Mouse (Mus musculus) splenic B cell, adult 2 months (primary cell): ENCODE data around the gene Sulf2.

Experiments
- DNase-seq: peaks from one replicate; pipeline ENCODE4 v3.0.0-alpha.2; 2011; ENCODE audit warnings: low read depth, low spot score
- H3K27me3 ChIP-seq: 2 replicates; pipeline ENCODE4 v1.6.1; 2012; ENCODE audit warnings: mild to moderate bottlenecking, low read length, moderate library complexity, mixed read lengths; ENCODE audit not compliant: control insufficient read depth, poor library complexity, insufficient read depth, severe bottlenecking
- H3K36me3 ChIP-seq: 2 replicates; pipeline ENCODE4 v1.6.1; 2012; ENCODE audit warnings: mild to moderate bottlenecking, low read length, moderate library complexity, mixed read lengths; ENCODE audit not compliant: control insufficient read depth, poor library complexity, insufficient read depth, severe bottlenecking

Gene Sulf2

DNA sequence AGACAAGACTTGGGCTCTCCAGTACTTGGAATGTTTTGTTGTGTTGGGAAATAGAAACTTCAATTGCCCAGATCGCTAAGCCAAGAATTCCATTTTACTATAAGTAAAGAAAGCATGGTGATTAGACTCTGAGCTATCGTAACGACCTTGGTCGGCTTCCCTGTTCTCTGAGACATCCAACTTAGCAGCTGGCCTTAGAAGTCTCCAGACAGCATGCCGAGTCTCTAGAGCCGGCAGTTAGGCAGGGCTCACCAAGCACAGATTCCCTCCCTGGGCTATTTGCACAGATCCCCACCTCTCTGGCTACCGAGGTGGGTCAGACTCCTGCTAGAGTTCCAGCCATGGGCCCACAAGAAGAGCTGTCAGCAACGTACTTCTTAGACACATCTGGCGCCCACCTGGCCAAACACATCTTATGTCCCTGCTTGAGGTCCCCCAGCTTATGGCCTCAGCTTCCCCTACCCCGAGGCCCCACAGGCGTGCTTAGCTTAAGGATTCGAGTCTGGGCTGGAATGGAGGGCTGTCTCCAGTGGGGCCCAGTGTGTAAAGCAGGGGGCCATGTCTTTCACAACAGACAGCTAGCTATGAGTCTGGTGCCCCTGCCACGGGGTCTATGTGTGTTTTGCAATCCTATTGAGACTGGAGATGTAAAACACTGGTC is 6.7 kb downstream of the Sulf2 start:
- Histone ChIP-seq H3K36me3 (no peaks in the 10 kb centered on the region), H3K27me3 (no peaks in the 10 kb centered on the region)
- DNase-seq = no peak

GRCm38 (mm10) chr2:166147930-166148651 is 7.4 kb downstream of the Sulf2 start:
- Histone ChIP-seq H3K27me3 (no peaks in the 10 kb centered on the region), H3K36me3 (no peaks in the 10 kb centered on the region)
- no peak for DNase-seq

GRCm38 (mm10) chr2:166146446-166146845 is 9.0 kb downstream of the Sulf2 start:
- Histone ChIP-seq H3K36me3 (no peaks in the 10 kb centered on the region), H3K27me3 (no peaks in the 10 kb centered on the region)
- DNase-seq = no peak

DNA sequence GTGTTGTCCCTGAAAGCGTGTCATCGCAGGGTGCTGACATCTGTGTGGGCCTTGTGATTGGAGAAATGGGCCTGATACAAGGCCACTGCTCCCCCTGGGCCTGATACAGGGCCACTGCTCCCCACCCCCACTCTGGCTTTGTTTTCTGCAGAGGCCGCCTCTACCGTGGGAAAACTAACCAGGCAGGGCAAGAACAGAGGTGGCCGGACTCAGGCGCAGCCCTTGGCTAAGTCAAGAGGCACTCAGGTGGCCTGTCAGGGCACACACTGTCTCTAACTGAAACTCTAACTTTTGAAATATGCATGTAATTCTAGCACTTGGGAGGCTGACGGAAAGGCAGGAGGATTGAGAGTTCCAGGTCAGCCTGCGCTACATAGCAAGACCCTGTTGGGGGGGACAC is 10.4 kb downstream of the Sulf2 start:
- Histone ChIP-seq H3K36me3 (no peaks in the 10 kb centered on the region), H3K27me3 (no peaks in the 10 kb centered on the region)
- DNase-seq = no peak

GRCm38 (mm10) chr2:166143871-166144270 is 11.6 kb downstream of the Sulf2 start:
- no peaks in the 10 kb centered on the region for H3K27me3 ChIP-seq
- no peak for DNase-seq

GRCm38 (mm10) chr2:166142561-166143112 is 12.8 kb downstream of the Sulf2 start:
- Histone ChIP-seq H3K36me3 (no peaks in the 10 kb centered on the region), H3K27me3 (no peaks in the 10 kb centered on the region)
- DNase-seq = no peak

More at GRCm38 (mm10) chr2:166143871-166144270, 11.6 kb downstream of the Sulf2 start:
- no peaks in the 10 kb centered on the region for H3K36me3 ChIP-seq

DNA sequence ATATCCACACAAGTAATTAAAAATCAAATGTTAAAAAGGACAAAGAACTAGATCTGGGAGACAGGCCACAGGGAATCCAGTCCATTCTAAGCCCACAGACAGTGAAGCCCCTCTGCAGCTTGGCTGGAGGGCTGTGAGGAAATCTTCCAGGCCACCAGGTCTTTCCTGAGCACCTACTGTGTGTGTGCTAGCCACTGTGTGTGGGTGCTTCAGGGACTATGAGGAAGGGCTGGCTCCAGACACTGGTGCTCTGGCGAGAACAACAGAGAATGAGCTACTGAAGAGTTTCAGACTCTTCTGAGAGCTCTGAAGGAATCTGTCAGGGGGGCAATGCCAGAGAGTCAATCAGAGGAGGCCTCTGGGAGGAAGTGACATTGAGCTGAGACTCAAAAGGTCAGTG is 13.6 kb downstream of the Sulf2 start:
- Histone ChIP-seq H3K36me3 (no peaks in the 10 kb centered on the region), H3K27me3 (no peaks in the 10 kb centered on the region)
- no peak for DNase-seq

DNA sequence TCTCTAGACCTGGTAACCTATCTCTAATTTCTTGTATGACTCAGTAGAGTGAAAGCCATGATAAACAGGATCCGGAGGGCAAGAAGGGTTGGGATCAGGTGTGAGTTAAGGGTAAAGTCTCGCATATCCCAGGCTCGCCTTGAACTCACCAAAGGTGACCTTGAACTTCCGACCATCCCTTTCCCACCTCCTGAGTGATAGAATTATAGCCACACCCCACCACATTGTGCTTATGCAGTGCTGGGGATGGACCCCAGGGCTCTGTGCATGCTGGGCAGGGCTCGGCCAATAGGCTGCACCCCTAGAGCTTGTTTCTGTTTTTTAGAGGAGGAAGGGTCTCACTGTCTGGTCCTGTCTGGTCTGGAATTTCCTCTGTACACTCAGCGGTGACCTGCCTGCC is 14.4 kb downstream of the Sulf2 start:
- DNase-seq = no peak
- Histone ChIP-seq H3K27me3 (no peaks in the 10 kb centered on the region), H3K36me3 (no peaks in the 10 kb centered on the region)

DNA sequence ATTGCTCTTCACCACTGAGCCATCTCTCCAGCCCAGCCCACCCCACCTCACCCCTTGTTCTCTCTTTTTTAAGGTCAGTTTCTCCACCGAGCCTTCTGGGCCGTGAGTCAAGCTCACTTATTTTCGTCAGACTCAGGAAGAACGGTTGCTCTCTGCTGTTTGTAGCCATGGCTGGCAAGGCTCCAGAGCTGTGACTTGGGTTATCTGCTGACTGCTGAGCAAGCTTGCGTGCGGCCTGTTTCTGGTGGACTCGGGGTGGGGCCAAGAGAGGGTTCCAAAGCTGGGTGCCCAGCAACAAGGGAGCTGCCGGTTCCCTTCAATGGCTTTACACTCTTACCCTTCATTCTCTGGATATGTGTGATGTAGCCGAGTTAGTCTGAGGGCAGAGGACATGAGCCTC is 15.0 kb downstream of the Sulf2 start:
- no peak for DNase-seq
- no peaks in the 10 kb centered on the region for H3K36me3 ChIP-seq
- H3K27me3 ChIP-seq = no peaks in the 10 kb centered on the region

GRCm38 (mm10) chr2:166138308-166138707 is 17.2 kb downstream of the Sulf2 start:
- no peak for DNase-seq
- Histone ChIP-seq H3K36me3 (no peaks in the 10 kb centered on the region), H3K27me3 (no peaks in the 10 kb centered on the region)

DNA sequence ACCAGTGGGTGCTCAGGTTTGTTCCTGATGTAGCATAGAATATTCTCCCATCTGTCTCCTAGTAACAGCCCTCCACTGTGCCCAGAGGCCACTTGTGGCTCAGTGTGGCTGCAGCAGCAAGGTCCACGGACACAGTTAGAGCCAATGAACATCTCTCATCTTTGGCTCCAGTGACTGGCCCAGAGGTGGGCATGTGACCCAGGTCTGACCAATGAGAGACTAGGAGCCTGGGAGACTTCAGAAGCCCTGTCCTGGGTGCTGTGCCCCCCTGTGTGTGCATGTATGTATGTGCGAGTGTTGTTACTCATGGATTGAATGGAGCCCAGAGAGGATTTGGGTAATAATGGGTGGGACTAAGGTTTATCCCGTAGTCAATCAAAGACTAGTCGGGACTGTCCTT is 18.0 kb downstream of the Sulf2 start:
- Histone ChIP-seq H3K36me3 (no peaks in the 10 kb centered on the region), H3K27me3 (no peaks in the 10 kb centered on the region)
- no peak for DNase-seq

- Histone ChIP-seq H3K36me3 (no peaks in the 10 kb centered on the region), H3K27me3 (no peaks in the 10 kb centered on the region)
- DNase-seq = no peak
Observed at GRCm38 (mm10) chr2:166135711-166136485, 19.6 kb downstream of the Sulf2 start.

- Histone ChIP-seq H3K27me3 (no peaks in the 10 kb centered on the region), H3K36me3 (no peaks in the 10 kb centered on the region)
- no peak for DNase-seq
Observed at GRCm38 (mm10) chr2:166128756-166129155, 26.7 kb downstream of the Sulf2 start.

- H3K27me3 ChIP-seq = no peaks in the 10 kb centered on the region
- H3K36me3 ChIP-seq = no peaks in the 10 kb centered on the region
- DNase-seq = no peak
Observed at GRCm38 (mm10) chr2:166128032-166128431, 27.4 kb downstream of the Sulf2 start.

- Histone ChIP-seq H3K27me3 (no peaks in the 10 kb centered on the region), H3K36me3 (no peaks in the 10 kb centered on the region)
- DNase-seq = no peak
Observed at GRCm38 (mm10) chr2:166126343-166126742, 29.1 kb downstream of the Sulf2 start.
